Mouse (Mus musculus) stomach, embryonic 14.5 days (tissue): ENCODE results near the gene Chrm4. TPM values are rescaled to one million over a fixed set of nuclear protein-coding genes. Genes with fewer than 3 reads are reported as not detected.

Experiments used
- ATAC-seq: fragments of 200-750 bp; cut with Nextera tagmentation; 2 replicates; pipeline ENCODE4 v1.8.0; 2017; ENCODE audit warnings: low read depth, moderate TSS enrichment; ENCODE audit not compliant: insufficient number of reproducible peaks, insufficient read depth, low FRiP score
- H3K27ac ChIP-seq: fragments of 300-500 bp; sonication (generic); 2 replicates; pipeline ENCODE4 v1.5.1; 2014; ENCODE audit warnings: mild to moderate bottlenecking, low read length, moderate library complexity, mixed read lengths
- H3K27me3 ChIP-seq: fragments of 300-500 bp; sonication (generic); 2 replicates; pipeline ENCODE4 v1.6.1; 2014; ENCODE audit warnings: low read length, control low read depth, mixed read lengths; ENCODE audit not compliant: control insufficient read depth, insufficient read depth
- H3K36me3 ChIP-seq: fragments of 300-500 bp; sonication (generic); 2 replicates; pipeline ENCODE4 v1.6.1; 2014; ENCODE audit warnings: mild to moderate bottlenecking, control low read depth, low read length, moderate library complexity, mixed read lengths; ENCODE audit not compliant: control insufficient read depth, insufficient read depth
- H3K4me1 ChIP-seq: fragments of 300-500 bp; sonication (generic); 2 replicates; pipeline ENCODE4 v1.6.1; 2014; ENCODE audit warnings: low read length, control low read depth, mixed read lengths; ENCODE audit not compliant: control insufficient read depth, insufficient read depth
- H3K4me2 ChIP-seq: fragments of 300-500 bp; sonication (generic); replicated peaks from 2 replicates; pipeline ENCODE4 v1.6.1; 2014; ENCODE audit warnings: low read depth, low read length, control low read depth
- H3K4me3 ChIP-seq: fragments of 300-500 bp; sonication (generic); 2 replicates; pipeline ENCODE4 v1.5.1; 2014; ENCODE audit warnings: low read depth, low read length, control low read depth
- H3K9ac ChIP-seq: fragments of 300-500 bp; sonication (generic); replicated peaks from 2 replicates; pipeline ENCODE4 v1.6.1; 2014; ENCODE audit warnings: low read depth, mild to moderate bottlenecking, control low read depth, low read length, moderate library complexity, mixed read lengths
- H3K9me3 ChIP-seq: fragments of 300-500 bp; sonication (generic); 2 replicates; pipeline ENCODE4 v1.6.1; 2016; ENCODE audit warnings: low read depth, low read length, control low read depth; ENCODE audit not compliant: control insufficient read depth
- WGBS: fragments of 180-500 bp; shearing (Covaris S2); extraction: QIAGEN DNeasy Blood & Tissue Kit; methylation state at CpG from one replicate; pipeline ENCODE4 v1.1.7; 2014; 5-methylcytosine and 5-hydroxymethylcytosine counted together
- polyA plus RNA-seq: library from polyadenylated mRNA; unstranded; fragments of >200 nt; fragmentation: Nextera tagmentation; extraction: Ambion mirVana; gene quantifications from 2 replicates; pipeline ENCODE4 v1.2.1, GENCODE M21; 2014

The Chrm4 gene
- polyA plus RNA-seq, 1 experiment from 2014 or later: not detected

DNA sequence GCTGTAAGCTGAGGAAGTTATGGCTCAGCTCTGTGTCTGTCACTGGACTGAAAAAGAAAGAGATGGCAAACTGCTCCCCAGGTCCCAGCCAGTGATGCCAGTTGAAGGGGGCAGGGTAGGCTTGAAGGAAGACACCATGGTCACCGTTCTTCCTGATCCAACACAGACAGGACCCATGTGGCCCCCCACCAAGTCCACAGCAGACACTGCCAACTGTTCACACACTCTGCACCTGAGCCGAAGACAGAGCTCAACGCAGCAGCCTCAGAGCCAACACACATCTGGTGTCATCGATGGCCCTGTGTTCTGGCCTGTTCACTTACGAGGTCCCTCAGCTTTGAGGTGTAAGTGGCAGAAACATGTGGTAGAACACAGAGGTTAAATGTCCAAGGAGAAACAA is 33.4 kb downstream of the Chrm4 start:
- Histone ChIP-seq H3K27me3 (no peaks in the 10 kb centered on the region), H3K4me1 (peaks cover 53% of the 10 kb centered on the region), H3K4me2 (no peak overlapping the region), H3K9me3 (no peaks in the 10 kb centered on the region), H3K9ac (no peak overlapping the region), H3K36me3 (no peaks in the 10 kb centered on the region), H3K4me3 (no peak overlapping the region), H3K27ac (no peak overlapping the region)
- WGBS: 95% methylated on average over 5 of the region's 5 CpGs
- ATAC-seq: no peak

DNA sequence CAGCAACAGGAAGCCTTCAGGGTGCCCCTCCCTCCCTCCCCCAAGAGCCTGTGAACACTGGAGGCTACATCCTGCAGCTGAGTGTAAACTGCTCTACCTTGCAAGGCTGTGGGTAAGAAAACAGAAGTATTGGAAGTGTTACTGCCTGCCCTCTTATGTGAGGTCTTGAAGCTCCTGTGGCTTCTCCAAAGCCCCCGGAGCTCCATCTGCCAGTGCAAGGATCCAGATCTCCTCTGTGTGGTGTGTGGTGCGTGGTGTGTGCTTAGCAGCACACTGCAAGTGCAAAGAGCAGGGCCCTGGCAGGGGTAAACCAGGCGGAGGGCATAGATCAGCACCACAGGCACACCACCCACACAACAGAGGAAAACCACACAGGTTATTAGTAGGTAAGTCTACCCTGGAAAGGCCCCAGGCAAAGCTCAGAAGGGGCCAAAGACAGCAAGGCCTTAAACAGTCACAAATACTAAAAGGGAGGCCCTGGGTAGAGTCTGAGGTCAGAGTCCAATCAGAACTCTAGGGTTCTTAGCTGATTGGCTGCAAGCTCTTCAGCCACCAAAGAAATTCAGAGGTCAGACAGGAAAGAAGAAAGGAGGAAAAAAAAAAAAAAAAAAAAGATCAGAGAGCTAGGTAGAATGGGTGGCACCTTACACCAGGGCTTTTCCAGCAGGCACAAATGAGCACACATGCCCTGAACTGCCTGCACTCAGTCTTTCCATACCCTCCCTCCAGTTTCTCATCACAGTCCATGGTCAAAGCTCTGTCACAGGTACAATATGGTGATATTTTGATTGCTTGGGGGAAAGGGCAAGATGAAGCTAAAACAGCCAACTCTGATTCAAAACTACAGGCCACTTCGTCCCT is 35.1 kb downstream of the Chrm4 start:
- peaks cover 44% of the 10 kb centered on the region for H3K4me1 ChIP-seq
- peak overlapping the region; percentile 97 for H3K4me2 ChIP-seq
- H3K36me3 ChIP-seq: no peaks in the 10 kb centered on the region
- H3K4me3 ChIP-seq: peak overlapping the region; percentile 94
- peak overlapping the region; percentile 79; the same call in 1 of the 2 replicates for H3K27ac ChIP-seq
- no peaks in the 10 kb centered on the region for H3K9me3 ChIP-seq
- ATAC-seq: no peak
- WGBS: 59% methylated on average over 4 of the region's 4 CpGs
- H3K27me3 ChIP-seq: no peaks in the 10 kb centered on the region
- peak overlapping the region; percentile 81 for H3K9ac ChIP-seq

- no peaks in the 10 kb centered on the region for H3K9me3 ChIP-seq
- peak overlapping the region; percentile 94 for H3K4me3 ChIP-seq
- peak overlapping the region; percentile 79 for H3K27ac ChIP-seq
- peaks cover 37% of the 10 kb centered on the region for H3K4me1 ChIP-seq
- no peaks in the 10 kb centered on the region for H3K27me3 ChIP-seq
- H3K36me3 ChIP-seq: no peaks in the 10 kb centered on the region
- peak; percentile 3; the same call in 1 of the 2 replicates for ATAC-seq
- under 1% methylated on average over 39 of the region's 39 CpGs for WGBS
- H3K9ac ChIP-seq: peak overlapping the region; percentile 81
- H3K4me2 ChIP-seq: peak overlapping the region; percentile 97
These were observed 35.9 kb downstream of the Chrm4 start for GRCm38 (mm10) chr2:91962864-91963401.

- Histone ChIP-seq H3K4me1 (peaks cover 37% of the 10 kb centered on the region), H3K4me3 (peak overlapping the region; percentile 94), H3K9ac (peak overlapping the region; percentile 81), H3K27me3 (no peaks in the 10 kb centered on the region), H3K36me3 (no peaks in the 10 kb centered on the region), H3K4me2 (peak overlapping the region; percentile 97), H3K9me3 (no peaks in the 10 kb centered on the region), H3K27ac (peak overlapping the region; percentile 79)
- WGBS: under 1% methylated on average over 46 of the region's 57 CpGs
- peak; percentile 93 for ATAC-seq
These were observed 36.4 kb downstream of the Chrm4 start for GRCm38 (mm10) chr2:91963443-91963932.

DNA sequence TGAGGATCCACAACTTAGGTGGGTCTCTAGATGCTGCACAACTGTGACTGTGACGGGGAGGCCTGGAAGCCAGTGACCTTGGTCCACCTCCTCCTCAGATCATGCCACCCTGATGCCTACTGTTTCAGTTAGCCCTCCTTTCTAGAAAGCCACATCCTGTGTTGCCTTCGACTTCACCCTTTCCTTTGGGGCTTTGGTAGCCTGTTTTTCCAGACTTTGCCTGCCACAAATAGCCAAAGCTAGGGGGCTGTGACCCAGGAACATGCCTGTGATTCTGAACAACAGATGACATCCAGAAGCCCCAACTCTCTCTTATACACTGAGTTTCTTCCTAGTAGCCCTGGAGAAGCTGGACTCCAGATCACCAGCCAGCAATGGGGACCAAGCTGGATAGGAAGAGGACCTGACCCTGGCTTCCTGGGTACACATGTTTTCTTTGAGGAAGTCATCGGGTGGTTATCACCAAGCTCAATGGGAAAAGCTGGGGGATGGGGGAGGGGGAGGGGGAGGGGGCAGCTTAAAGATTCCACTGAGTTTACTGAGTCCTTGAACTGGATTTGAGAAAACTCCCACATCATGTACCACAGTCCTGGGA is 37.7 kb downstream of the Chrm4 start:
- Histone ChIP-seq H3K9me3 (no peaks in the 10 kb centered on the region), H3K4me3 (peak overlapping the region; percentile 94), H3K27me3 (no peaks in the 10 kb centered on the region), H3K9ac (0 out of 2 replicates have a peak overlapping the region, but pooled peaks have one; percentile 11), H3K27ac (peak overlapping the region; percentile 58; the same call in 1 of the 2 replicates), H3K4me2 (peak overlapping the region; percentile 97), H3K36me3 (no peaks in the 10 kb centered on the region), H3K4me1 (peaks cover 30% of the 10 kb centered on the region)
- WGBS: 65% methylated on average over 3 of the region's 3 CpGs
- no peak for ATAC-seq

GRCm38 (mm10) chr2:91965417-91965816 is 38.4 kb downstream of the Chrm4 start:
- H3K4me3 ChIP-seq: peak overlapping the region; percentile 27
- peak overlapping the region; percentile 11; the same call in 1 of the 2 replicates for H3K9ac ChIP-seq
- H3K9me3 ChIP-seq: no peaks in the 10 kb centered on the region
- H3K4me1 ChIP-seq: peaks cover 27% of the 10 kb centered on the region
- H3K36me3 ChIP-seq: no peaks in the 10 kb centered on the region
- 13% methylated on average over 20 of the region's 20 CpGs for WGBS
- H3K27ac ChIP-seq: peak overlapping the region; percentile 58; the same call in 1 of the 2 replicates
- peak overlapping the region; percentile 97 for H3K4me2 ChIP-seq
- no peak for ATAC-seq
- H3K27me3 ChIP-seq: no peaks in the 10 kb centered on the region

GRCm38 (mm10) chr2:91966367-91966766 is 39.3 kb downstream of the Chrm4 start:
- Histone ChIP-seq H3K9me3 (no peaks in the 10 kb centered on the region), H3K27ac (no peak overlapping the region), H3K9ac (no peak overlapping the region), H3K4me1 (peaks cover 28% of the 10 kb centered on the region), H3K36me3 (no peaks in the 10 kb centered on the region), H3K27me3 (no peaks in the 10 kb centered on the region), H3K4me3 (no peak overlapping the region), H3K4me2 (no peak overlapping the region)
- no peak for ATAC-seq
- 87% methylated on average over 5 of the region's 5 CpGs for WGBS

DNA sequence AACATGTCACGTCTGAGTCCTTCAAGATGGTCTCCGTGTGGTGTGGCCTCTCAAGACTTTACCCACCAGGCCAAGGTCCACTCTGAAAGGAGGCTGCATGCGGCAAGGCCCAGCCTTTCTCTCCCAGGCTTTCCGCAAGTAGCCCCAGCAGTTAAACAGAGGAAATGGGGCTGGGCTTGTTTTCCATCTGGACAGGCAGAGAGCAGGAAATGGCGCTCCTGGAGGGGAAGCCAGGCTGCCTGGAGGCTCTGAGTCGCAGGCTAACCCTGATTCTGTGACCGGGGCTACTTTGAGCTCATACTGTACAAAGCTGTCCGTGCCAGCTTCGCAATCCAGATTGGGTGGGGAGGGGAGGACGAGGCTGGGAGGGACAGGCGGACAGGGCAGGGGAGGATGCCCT is 40.9 kb downstream of the Chrm4 start:
- no peak for ATAC-seq
- Histone ChIP-seq H3K4me2 (no peak overlapping the region), H3K9ac (no peak overlapping the region; the same call in 1 of the 2 replicates), H3K36me3 (no peaks in the 10 kb centered on the region), H3K4me3 (no peak overlapping the region), H3K27me3 (no peaks in the 10 kb centered on the region), H3K9me3 (no peaks in the 10 kb centered on the region), H3K27ac (peak overlapping the region; percentile 72), H3K4me1 (peaks cover 19% of the 10 kb centered on the region)
- WGBS: 53% methylated on average over 11 of the region's 11 CpGs
